9 mouse cellular contexts compared by ENCODE assay signal in the genomic region with DNA sequence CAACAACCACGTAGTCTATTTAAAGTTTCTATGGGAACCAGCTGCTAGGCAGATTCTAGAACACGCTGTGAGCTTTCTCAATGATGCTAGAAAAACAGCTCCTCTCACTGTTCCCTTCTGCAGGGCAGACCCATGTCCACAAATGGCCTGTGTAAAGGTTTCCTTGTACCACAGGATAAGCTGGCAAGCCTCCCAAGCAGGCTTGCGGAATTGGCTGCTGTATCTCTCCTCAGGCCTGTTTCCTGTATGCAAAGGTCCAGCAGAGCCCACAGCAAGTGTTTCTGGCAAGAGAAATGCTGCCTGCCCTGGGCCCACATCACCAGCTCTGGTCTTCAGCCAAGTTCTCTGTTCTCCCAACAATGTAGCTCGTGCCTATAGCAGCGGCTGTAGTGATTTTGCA.
A peak's percentile ranks its signal among the peaks of the same experiment; 100 is the strongest.
DNase-seq lines count a peak whose midpoint lies in the region; ATAC-seq lines count a peak whose summit lies in the region.
"Had no signal": no experiment of that assay in that cellular context is flagged by ENCODE, and none has a peak within 500 bp of the region (broad histone marks: within the 10 kb centered on the region; RNA-seq: fewer than 3 reads in every experiment).

No protein-coding gene starts in this region.

- peaks cover 9% of the 10 kb centered on the region; the same call in 1 of the 2 replicates for H3K4me1 ChIP-seq in kidney, embryonic 16.5 days (ENCODE audit: insufficient read depth, low read length)
- H3K4me1 ChIP-seq in limb, embryonic 10.5 days = peaks cover 7% of the 10 kb centered on the region

- H3K4me3 ChIP-seq in kidney, embryonic 16.5 days (ENCODE audit: low read length) = no peak overlapping the region
- no peak overlapping the region for H3K4me3 ChIP-seq in limb, embryonic 10.5 days
- H3K4me3 ChIP-seq: megakaryocyte, embryonic 14.5 days had no signal

- no peaks in the 10 kb centered on the region for H3K9me3 ChIP-seq in kidney, embryonic 16.5 days (ENCODE audit: low read length)
- H3K9me3 ChIP-seq in limb, embryonic 10.5 days (replicated peaks) = no peaks in the 10 kb centered on the region
- H3K9me3 ChIP-seq: megakaryocyte, embryonic 14.5 days had no signal

- 63% methylated on average over 5 of the region's 5 CpGs for WGBS in kidney, embryonic 16.5 days
- 88% methylated on average over 5 of the region's 5 CpGs for WGBS in limb, embryonic 10.5 days

- H3K27ac ChIP-seq in kidney, embryonic 16.5 days (ENCODE audit: low read length) = no peak overlapping the region
- H3K27ac ChIP-seq in limb, embryonic 10.5 days = peak overlapping the region; percentile 2; the same call in 1 of the 2 replicates

- no peak overlapping the region for H3K4me2 ChIP-seq in kidney, embryonic 16.5 days (replicated peaks; ENCODE audit: low read depth, low read length)

- ATAC-seq in kidney, embryonic 16.5 days (ENCODE audit: low FRiP score, low TSS enrichment) = peak; percentile 51
- no peak for ATAC-seq in inflammation-experienced regulatory T-cells, adult 6 months

- peak; percentile 52 to 77 for DNase-seq in adrenal gland, adult (ENCODE audit: inconsistent age in 2 of 2, low spot score in 1 of 2)
- DNase-seq in adrenal gland, adult 18-20 months (ENCODE audit: low spot score in 2 of 2) = no peak
- peak; percentile 93 for DNase-seq in cerebellum, adult 9-10 months
- peak; percentile 11 for DNase-seq in gastrocnemius, postnatal 25 days
- DNase-seq in limb, embryonic 10.5 days (ENCODE audit: low spot score) = no peak
- DNase-seq in right cerebral cortex, adult 2 months (ENCODE audit: low spot score in 2 of 2) = peak; percentile 60 to 71

- H3K36me3 ChIP-seq in kidney, embryonic 16.5 days (ENCODE audit: insufficient read depth, low read length) = no peaks in the 10 kb centered on the region
- peaks cover 8% of the 10 kb centered on the region for H3K36me3 ChIP-seq in limb, embryonic 10.5 days

- H3K9ac ChIP-seq in kidney, embryonic 16.5 days (replicated peaks; ENCODE audit: low read length) = no peak overlapping the region

- no peaks in the 10 kb centered on the region for H3K27me3 ChIP-seq in kidney, embryonic 16.5 days (ENCODE audit: insufficient read depth, low read length)
- H3K27me3 ChIP-seq in limb, embryonic 10.5 days (ENCODE audit: low read depth, poor library complexity, severe bottlenecking) = no peaks in the 10 kb centered on the region

Comparison
In these comparisons a context has a peak if more than half of its experiments do, and no peak if none do; other contexts are left out.
1. DNase-seq: peak in adrenal gland, adult (2 of 2), cerebellum, adult 9-10 months (single experiment), gastrocnemius, postnatal 25 days (single experiment) and right cerebral cortex, adult 2 months (2 of 2); none in adrenal gland, adult 18-20 months (0 of 2) and limb, embryonic 10.5 days (single experiment).